Mouse (Mus musculus) thymus, postnatal 10 days (tissue): ENCODE data around the gene Lif.

Experiments used
- DNase-seq, 2 experiments: peaks; one replicate each; pipeline ENCODE4 v3.0.0; 2021; ENCODE audit warnings: low spot score in 2 of 2

Gene Lif

DNA sequence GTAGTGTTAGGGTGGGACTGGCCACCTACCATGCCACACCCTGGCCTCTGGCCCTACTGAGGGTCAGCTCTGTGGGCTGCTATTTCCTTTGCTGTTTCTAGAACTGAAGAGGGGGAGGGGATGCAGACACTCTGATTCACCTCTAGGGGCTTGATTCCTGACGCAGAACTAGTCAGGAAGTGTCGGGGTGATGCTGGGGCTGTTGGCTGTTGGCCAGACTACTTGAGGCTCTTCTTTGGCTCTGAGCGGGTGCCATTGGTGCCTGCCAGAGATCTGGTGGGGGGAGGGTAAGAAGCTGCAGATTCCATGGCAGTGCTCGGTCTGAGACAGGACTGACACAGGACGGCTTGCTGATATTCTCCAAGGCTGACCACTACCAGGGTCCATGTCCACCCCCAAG is 4.6 kb downstream of the Lif start:
- no peak for DNase-seq

GRCm38 (mm10) chr11:4262847-4263246 is 5.5 kb downstream of the Lif start:
- DNase-seq, result no peak

DNA sequence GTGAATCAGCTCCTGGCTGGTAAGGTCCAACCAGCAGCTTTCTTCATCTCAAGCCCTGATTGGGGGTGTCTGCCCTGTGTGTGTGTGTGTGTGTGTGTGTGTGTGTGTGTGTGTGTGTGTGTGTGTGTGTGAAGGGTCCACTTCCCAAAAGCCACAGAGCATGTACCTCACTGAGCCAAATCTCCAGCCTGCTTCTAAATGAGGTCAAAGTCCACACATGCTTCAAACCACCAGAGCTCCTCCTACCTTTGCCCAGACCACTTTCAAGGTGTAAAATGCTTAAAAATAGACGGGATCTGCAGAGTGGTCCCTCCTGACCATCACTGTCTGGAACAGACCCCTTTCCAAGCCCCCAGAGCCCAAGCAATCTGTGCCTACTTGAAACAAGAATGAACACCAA is 5.9 kb downstream of the Lif start:
- no peak for DNase-seq

DNA sequence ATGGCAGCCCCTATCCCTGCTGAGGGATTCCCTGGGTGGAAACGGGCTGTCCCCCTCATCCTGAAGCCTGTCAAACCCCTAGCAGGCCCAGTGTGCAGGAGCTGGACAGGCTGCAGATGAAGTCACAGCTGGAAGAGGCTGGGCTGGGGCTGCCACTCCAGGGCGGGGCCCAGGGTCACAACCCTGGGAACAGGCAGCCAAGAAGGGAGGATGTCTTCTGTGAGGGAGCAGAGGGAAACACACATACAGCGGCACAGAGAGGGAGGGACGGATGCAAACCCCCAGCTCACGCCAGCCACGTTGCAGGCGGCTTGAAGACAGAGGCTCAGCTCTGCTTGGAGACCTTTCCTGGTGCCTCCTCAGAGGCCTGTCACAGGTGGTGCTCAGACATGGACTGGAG is 6.7 kb downstream of the Lif start:
- no peak for DNase-seq

GRCm38 (mm10) chr11:4266271-4267201 is 9.2 kb downstream of the Lif start:
- no peak for DNase-seq

GRCm38 (mm10) chr11:4267202-4267578 is 9.8 kb downstream of the Lif start:
- DNase-seq, result no peak

- no peak for DNase-seq
These were observed 11.1 kb downstream of the Lif start for GRCm38 (mm10) chr11:4268500-4268899.

DNA sequence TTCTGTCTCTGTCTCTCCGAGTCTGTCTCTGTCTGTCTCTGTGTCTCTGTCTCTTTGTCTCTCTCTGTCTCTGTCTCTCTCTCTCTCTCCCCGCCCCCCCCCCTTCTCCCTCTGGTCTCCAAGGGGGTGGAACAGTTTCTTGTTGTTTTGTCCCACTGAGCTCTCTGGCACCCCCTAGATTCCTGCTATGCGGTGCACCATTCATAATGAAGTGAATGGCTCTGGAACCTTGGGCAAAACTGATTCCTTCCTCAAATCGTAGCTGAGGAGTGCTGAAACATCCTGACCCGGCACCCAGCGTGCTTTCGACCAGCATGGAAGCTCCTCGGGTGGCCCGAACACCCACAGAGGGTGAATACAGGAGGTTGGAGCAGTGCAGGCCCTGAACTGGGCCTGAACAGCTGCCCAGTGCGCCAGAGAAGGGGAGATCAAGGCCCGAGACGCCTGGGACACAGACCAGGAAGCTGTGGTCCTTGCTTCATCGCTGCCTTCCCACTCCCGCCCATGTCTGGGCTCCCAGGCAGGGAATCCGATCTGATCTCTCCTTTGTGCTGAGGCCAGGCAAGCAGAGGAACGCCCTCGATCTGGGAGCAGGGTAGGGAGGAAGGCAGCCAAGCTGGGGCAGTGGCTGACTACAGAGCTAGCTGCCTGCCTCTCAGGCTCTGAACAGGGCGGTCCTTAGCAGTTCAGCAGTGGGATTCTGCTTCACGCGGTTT is 13.5 kb downstream of the Lif start:
- no peak for DNase-seq

- DNase-seq, result no peak
These were observed 14.2 kb downstream of the Lif start for GRCm38 (mm10) chr11:4271544-4271943.

DNA sequence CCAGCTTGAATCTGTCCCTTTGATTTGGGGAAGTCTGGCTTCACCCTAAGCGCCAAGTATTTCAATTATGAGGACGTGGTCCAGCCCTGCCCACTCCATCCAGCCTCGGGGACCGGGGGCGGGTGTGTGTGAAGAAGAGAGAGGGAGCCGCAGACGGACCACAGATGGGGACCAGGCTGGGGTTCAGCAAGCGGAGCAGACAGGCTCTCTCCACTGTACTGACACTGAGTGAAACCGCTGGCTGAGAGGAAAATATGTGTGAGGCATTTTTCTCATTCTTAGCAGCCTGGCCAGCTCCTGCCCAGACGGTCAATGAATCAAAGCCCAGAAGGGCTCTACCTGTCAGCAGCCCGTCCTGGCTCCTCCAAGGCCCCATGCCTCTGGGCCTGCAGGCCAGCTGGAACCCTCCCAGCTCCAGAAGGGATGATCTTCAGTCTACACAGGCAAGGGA is 19.1 kb downstream of the Lif start:
- DNase-seq, result no peak

- no peak for DNase-seq
These were observed 22.6 kb downstream of the Lif start for GRCm38 (mm10) chr11:4279909-4280308.

DNA sequence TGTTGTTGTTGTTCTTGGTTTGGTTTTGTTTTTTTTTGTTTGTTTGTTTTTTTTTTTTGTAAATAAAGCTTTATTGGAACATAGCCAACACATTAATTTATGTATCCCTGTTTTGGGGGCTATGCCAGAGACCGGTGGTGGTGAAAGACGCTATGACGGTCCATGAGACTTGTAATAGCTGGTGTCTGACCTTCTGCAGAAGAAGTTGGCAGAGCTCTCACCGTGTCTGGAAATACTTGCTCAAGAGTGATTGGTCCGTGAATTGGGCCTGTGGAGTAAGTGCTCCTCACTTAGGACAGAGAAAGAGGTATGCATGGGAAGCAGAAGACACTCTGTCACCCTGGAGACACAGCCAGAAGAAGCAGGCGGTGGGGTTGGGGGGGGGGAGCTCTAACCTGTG is 24.5 kb downstream of the Lif start:
- no peak for DNase-seq

GRCm38 (mm10) chr11:4283627-4284026 is 26.3 kb downstream of the Lif start:
- DNase-seq, result no peak

GRCm38 (mm10) chr11:4289280-4289679 is 31.9 kb downstream of the Lif start:
- DNase-seq, result peak; percentile 19 to 36

DNA sequence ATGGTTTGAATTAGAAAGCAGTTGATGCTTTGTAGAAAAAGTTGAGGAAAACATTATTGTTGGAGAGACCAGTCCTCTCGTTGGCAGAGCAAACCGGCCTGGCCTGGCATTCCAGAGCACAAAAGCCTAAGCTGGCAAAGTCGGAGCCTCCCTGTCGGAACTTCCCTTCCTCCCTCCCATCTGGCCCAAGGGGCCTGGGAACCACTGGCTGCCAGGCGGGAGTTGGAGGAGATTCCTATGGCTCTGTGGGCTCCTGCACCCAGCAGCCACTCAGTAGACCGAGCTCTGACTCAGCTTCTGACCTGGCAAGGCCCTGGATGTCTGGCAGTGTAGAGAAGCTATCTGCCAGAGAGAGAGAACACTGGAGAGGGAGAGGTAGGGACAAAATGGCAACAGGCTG is 34.3 kb downstream of the Lif start:
- no peak for DNase-seq

DNA sequence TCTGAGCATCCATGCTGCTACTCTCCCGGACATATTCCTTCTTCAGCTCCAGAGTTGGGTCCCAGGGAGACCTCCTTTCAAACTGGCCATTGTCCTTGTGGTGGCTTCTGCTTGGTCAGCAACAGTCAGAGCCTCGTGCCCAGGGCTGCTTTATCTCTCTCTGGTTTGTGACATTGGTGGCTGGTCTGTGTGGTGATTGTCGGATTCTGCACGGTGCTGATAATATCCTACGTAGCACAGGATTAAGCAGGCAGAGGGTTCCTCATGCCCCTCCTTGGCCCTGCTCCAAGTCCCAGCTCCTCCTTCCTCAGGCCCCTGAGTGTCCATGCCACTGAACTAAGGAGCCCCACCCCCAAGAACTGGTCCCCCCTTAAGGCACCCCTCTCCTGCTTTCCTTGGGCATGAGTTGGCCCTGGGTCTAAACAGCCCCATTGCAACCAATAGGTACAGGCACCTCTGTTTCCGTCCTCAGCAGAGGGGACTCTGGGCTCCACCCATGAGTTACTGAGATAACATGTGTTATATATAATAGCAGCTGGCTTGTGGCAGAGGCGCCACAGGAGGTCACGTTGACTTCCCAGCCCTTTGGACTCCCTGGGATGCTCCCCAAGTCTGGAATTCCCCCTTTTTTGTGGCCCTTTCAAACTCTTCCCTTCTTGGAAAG is 35.0 kb downstream of the Lif start:
- no peak for DNase-seq

GRCm38 (mm10) chr11:4292888-4293247 is 35.5 kb downstream of the Lif start:
- DNase-seq, result no peak

- DNase-seq, result no peak
These were observed 36.1 kb downstream of the Lif start for GRCm38 (mm10) chr11:4293481-4293880.

DNA sequence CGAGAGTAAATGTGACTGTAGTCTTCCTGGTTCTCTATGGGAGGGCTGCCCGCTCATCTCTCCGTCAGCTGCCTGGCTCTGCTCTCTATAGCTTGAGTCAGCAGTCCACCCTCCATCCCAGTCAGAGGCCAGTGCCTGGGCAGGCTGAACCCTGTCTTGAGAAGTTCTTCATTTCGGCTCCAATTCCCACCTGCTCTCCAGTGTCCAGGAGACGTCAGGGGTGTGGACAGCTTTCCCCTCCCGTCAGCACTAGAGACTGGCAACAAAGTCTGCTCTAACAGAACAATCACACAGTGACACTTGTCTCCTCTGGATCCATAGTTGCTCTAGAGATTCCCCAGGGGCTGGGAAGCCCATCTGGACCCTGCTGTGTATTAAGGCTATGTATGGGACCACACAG is 36.7 kb downstream of the Lif start:
- no peak for DNase-seq

GRCm38 (mm10) chr11:4294495-4295351 is 37.4 kb downstream of the Lif start:
- DNase-seq, result no peak

GRCm38 (mm10) chr11:4296610-4297275 is 39.4 kb downstream of the Lif start:
- DNase-seq, result no peak
